Mouse (Mus musculus) C3H10T1/2 (cell line): ENCODE data around the gene Sart3. TPM values are rescaled to one million over a fixed set of nuclear protein-coding genes. Genes with fewer than 3 reads are reported as not detected.

Experiments
- polyA plus RNA-seq, 2 experiments: library from polyadenylated mRNA; unstranded; fragments of >200 nt; fragmentation: generic; extraction: Trizol; gene quantifications; one replicate each; pipeline ENCODE4 v1.2.1; 2012; ENCODE audit warnings: missing spikeins in 2 of 2

Gene Sart3
- 10 to 100 TPM; 16.2 to 23.0 TPM for polyA plus RNA-seq

GRCm38 (mm10) chr5:113772450-113772895 lies at the start of gene Sart3, which contains the start of gene Iscu:
Sart3 (minus strand) TSS chr5:113772510.
Iscu (plus strand) TSS chr5:113772748.

GRCm38 (mm10) chr5:113800280-113800679 lies 28.0 kb upstream of the Sart3 start, which contains the start of gene Tmem119:
Tmem119 (minus strand) TSS chr5:113800516.

DNA sequence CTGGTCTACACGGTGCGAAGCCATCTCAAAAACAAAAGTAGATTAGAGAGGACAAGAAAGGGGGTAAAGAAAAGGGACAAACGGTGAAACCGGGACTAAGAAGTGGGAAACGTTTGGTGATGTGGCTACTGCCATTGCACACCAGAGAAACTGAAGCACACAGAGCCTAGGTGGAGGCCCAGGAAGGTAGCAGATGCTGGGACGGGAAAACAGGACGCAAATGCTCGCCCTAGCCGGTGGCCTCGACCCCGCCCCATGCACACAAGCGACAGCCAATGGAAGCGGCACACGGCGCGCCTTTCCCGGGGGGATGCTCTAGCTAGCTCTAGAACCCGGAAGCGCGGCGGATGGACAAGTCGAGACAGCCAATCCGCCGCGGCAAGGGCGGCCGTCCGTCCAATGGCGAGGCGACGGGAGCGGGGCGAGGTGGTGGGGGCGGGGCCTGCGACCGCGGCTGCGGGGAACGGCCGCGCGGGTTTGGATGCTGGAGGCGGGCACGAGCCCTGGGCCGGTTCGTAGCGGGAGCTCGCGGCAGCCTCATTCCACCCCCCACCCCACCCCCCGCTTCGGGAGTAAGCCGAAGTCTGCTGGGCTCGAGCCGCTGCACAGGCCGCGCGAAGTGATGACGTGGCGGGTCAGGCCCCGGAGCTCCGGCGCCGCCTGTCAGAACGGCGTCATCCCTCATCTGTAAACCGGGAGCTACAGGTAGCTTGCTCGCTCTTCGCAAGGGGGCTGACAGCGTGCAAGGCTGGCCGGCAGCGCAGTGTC lies 36.8 kb downstream of the Sart3 start, which contains the start of gene Ficd:
Gene Ficd, plus strand, starts transcription at position 459 of the 768 bp plus-strand sequence.

GRCm38 (mm10) chr5:113724446-113724845 lies 47.9 kb downstream of the Sart3 start, which contains the start of gene 1700069L16Rik:
1700069L16Rik (minus strand) TSS chr5:113724772.

Other genes starting within 250 kb of the Sart3 start
- 10 to 100 TPM in 1 of 2 experiments, 1 to 10 TPM in 1; 2.7 to 12.4 TPM for gene Cmklr1, start 122.1 kb downstream of the Sart3 start, polyA plus RNA-seq
- not detected for gene 1700069L16Rik, start 47.7 kb downstream of the Sart3 start, polyA plus RNA-seq
- 1 to 10 TPM in 1 of 2 experiments, under 1 TPM in 1; 0.92 to 4.2 TPM for gene Ficd, start 36.7 kb downstream of the Sart3 start, polyA plus RNA-seq
- gene Iscu, start 238 bp upstream of the Sart3 start, polyA plus RNA-seq: 100 to 1,000 TPM in 1 of 2 experiments, 10 to 100 TPM in 1; 55.5 to 104 TPM
- 10 to 100 TPM in 1 of 2 experiments, 1 to 10 TPM in 1; 8.0 to 30.4 TPM for gene Tmem119, start 28.0 kb upstream of the Sart3 start, polyA plus RNA-seq
- not detected for gene Selplg, start 60.1 kb upstream of the Sart3 start, polyA plus RNA-seq
- 10 to 100 TPM; 25.0 to 48.5 TPM for gene Coro1c, start 136.2 kb upstream of the Sart3 start, polyA plus RNA-seq
- gene Ssh1, start 221.4 kb upstream of the Sart3 start, polyA plus RNA-seq: 1 to 10 TPM in 1 of 2 experiments, under 1 TPM in 1; 0.90 to 4.2 TPM
- gene Dao, start 231.2 kb upstream of the Sart3 start, polyA plus RNA-seq: under 1 TPM in 1 of 2 experiments, not detected in 1; 0.04 TPM